Mouse (Mus musculus) spleen, adult 2 months (tissue): Measurements from ENCODE around the gene Commd4. TPM values are rescaled to one million over a fixed set of nuclear protein-coding genes. Genes with fewer than 3 reads are reported as not detected.
A peak's percentile ranks its signal among the peaks of the same experiment; 100 is the strongest.

Source experiments
- DNase-seq, 2 experiments: peaks; one replicate each; pipeline versions ENCODE4 v3.0.0 to v3.0.0-alpha.2; 2012 to 2021; ENCODE audit warnings: low spot score in 2 of 2, low read depth in 1 of 2
- H3K27ac ChIP-seq: fragments of 200-500 bp; 2 replicates; pipeline ENCODE4 v1.5.1; 2012; ENCODE audit warnings: low read length, inconsistent platforms; ENCODE audit not compliant: insufficient read depth
- H3K27me3 ChIP-seq: fragments of 200-500 bp; 2 replicates; pipeline ENCODE4 v1.6.1; 2012; ENCODE audit warnings: mild to moderate bottlenecking, moderate library complexity, low read length, inconsistent platforms; ENCODE audit not compliant: control insufficient read depth, insufficient read depth
- H3K36me3 ChIP-seq: fragments of 200-500 bp; 2 replicates; pipeline ENCODE4 v1.6.1; 2012; ENCODE audit warnings: mild to moderate bottlenecking, low read length, inconsistent platforms; ENCODE audit not compliant: control insufficient read depth, insufficient read depth
- H3K4me1 ChIP-seq: fragments of 200-500 bp; 2 replicates; pipeline ENCODE4 v1.6.1; 2011; ENCODE audit warnings: inconsistent platforms; ENCODE audit not compliant: control insufficient read depth, insufficient read depth, insufficient read length
- H3K4me3 ChIP-seq: fragments of 200-500 bp; 2 replicates; pipeline ENCODE4 v1.5.1; 2011; ENCODE audit warnings: mild to moderate bottlenecking, inconsistent platforms; ENCODE audit not compliant: insufficient read depth, insufficient read length; ENCODE audit errors: extremely low read depth
- CTCF ChIP-seq: fragments of 200-500 bp; IDR thresholded peaks from 2 replicates; pipeline ENCODE4 v1.5.1; 2011; ENCODE audit warnings: mild to moderate bottlenecking, inconsistent platforms; ENCODE audit not compliant: insufficient read depth, insufficient read length, insufficient replicate concordance; ENCODE audit errors: extremely low read depth
- POLR2A ChIP-seq: fragments of 200-500 bp; IDR thresholded peaks from 2 replicates; pipeline ENCODE4 v1.6.1; 2011; ENCODE audit warnings: low read depth, low read length, inconsistent platforms
- WGBS: fragments of 180-500 bp; shearing (Covaris S2); methylation state at CpG from one replicate; pipeline ENCODE4 v1.1.7; 2018; 5-methylcytosine and 5-hydroxymethylcytosine counted together
- polyA plus RNA-seq: library from polyadenylated mRNA; depleted of rRNA; stranded (reverse); fragments of >200 nt; gene quantifications from 2 replicates; pipeline ENCODE4 v1.2.3, GENCODE M21; 2012

Gene Commd4
- polyA plus RNA-seq, 1 experiment, result 142 TPM

- peaks cover 13% of the 10 kb centered on the region; the same call in 1 of the 2 replicates for H3K4me1 ChIP-seq
Measured at GRCm38 (mm10) chr9:57152331-57152730, 5.8 kb downstream of the Commd4 start.

GRCm38 (mm10) chr9:57150192-57150591 is 7.9 kb downstream of the Commd4 start:
- TF ChIP-seq CTCF (no peak), POLR2A (no peak)
- WGBS, result 85% methylated on average over 5 of the region's 5 CpGs
- Histone ChIP-seq H3K4me1 (peaks cover 13% of the 10 kb centered on the region), H3K4me3 (no peak overlapping the region), H3K27me3 (no peaks in the 10 kb centered on the region), H3K27ac (no peak overlapping the region), H3K36me3 (0 out of 2 replicates have a peak, but pooled peaks cover 2% of the 10 kb centered on the region)
- no peak for DNase-seq

More at GRCm38 (mm10) chr9:57152331-57152730, 5.8 kb downstream of the Commd4 start:
- 84% methylated on average over 6 of the region's 6 CpGs for WGBS
- Histone ChIP-seq H3K27me3 (no peaks in the 10 kb centered on the region), H3K27ac (no peak overlapping the region), H3K4me3 (no peak overlapping the region), H3K36me3 (peaks cover 8% of the 10 kb centered on the region)
- TF ChIP-seq POLR2A, result no peak
- no peak for TF ChIP-seq CTCF
- DNase-seq, result no peak

GRCm38 (mm10) chr9:57149021-57149420 is 9.1 kb downstream of the Commd4 start:
- H3K36me3 ChIP-seq, result peaks cover 4% of the 10 kb centered on the region
- H3K4me1 ChIP-seq, result peaks cover 13% of the 10 kb centered on the region
- no peak overlapping the region for H3K4me3 ChIP-seq
- DNase-seq, result no peak
- TF ChIP-seq POLR2A, result no peak
- TF ChIP-seq CTCF, result no peak
- 58% methylated on average over 6 of the region's 6 CpGs for WGBS
- H3K27ac ChIP-seq, result 0 out of 2 replicates have a peak overlapping the region, but pooled peaks have one; percentile 4
- H3K27me3 ChIP-seq, result no peaks in the 10 kb centered on the region

DNA sequence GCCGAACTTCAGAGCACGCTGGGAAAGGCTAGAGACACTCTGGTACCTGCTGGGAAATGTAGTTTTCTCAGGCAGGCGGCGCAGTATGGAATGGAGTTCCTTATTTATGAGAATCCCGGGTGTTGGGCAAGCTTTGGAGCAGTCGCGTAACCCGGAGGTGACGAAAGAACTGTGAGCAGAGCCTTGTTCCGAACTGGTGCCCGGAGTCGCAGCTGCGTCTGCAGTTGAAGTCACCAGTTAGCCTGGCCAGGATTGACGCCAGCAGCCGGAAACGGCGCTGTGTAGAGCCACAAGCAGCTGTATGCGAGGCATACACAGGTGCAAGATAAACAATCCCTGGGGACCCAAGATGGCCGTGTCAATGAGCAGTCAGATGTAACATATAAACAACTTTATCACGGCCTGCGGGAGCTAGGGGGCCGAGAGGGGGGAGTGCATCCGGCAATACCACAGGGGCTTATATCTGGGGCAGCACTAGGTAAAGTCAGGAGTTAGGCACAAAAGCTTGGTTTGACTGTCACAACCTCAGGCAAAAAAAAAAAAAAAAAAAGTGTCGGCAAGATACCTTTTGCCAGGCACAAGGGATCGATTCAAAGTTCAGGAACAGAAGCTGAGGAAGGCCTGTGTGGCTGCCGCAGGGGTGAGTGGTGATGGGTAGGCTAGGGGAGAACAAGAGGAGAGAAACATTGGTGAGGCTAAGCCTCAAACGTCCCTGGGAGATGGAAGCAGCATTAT is 9.8 kb downstream of the Commd4 start, which contains the start of gene Neil1:
Neil1 (minus strand) TSS at position 162 of the 735 bp plus-strand sequence.
- WGBS, result 2% methylated on average over 27 of the region's 27 CpGs
- Histone ChIP-seq H3K36me3 (peaks cover 10% of the 10 kb centered on the region), H3K27me3 (no peaks in the 10 kb centered on the region), H3K27ac (peak within 1 kb of the TSS; percentile 77), H3K4me1 (peaks cover 13% of the 10 kb centered on the region), H3K4me3 (peak within 1 kb of the TSS; percentile 55)
- peak; percentile 70 to 94 for DNase-seq
- TF ChIP-seq CTCF (no peak), POLR2A (peak; percentile 49; the same call in 1 of the 2 replicates)

DNA sequence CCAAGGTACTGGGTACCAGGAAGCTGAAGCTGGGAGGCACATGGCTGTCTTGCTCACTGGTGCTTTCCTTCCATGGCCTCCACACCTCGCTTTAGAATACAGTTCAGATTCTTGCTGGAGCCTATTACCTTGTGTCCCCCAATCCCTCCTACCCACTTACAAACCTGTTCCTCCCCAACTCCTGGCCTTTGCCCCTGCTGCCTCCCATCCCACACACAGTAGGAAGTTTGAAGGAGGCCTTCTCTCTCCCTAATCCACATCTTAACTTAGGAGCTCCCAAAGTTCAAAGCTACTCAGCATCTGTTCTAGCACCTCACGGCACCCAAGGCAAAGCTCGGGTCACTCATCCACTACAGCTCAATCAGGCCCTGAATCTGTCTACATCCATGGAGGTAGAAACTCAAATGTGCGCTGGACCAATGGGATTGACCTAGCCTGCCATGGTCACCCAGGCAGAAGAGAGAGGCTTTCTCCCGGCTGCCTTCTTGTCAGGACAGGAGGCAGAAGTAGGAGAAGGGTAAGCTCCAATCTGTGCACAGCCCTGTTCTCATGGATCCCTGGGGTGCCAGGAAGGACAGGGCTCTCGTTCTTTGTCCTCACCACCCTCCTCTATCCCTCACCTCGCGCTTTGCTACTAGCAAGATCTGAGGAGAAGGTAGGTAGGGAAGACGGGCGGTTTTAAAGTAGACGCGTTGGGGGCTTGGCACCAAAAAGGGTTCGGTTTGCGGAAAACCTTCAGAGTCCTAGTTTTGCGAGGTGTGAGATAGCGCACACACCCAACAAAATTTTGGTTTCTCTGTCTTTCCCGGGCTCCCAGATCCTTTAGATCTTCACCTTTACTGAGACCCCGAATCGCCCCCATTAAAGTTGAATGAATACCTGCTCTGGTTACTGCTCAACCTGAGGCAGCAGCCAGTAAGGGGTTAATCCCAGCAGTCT is 10.7 kb downstream of the Commd4 start:
- no peak for DNase-seq
- TF ChIP-seq POLR2A (no peak), CTCF (no peak)
- H3K4me1 ChIP-seq, result peaks cover 13% of the 10 kb centered on the region
- H3K36me3 ChIP-seq, result peaks cover 14% of the 10 kb centered on the region
- WGBS, result 9% methylated on average over 19 of the region's 19 CpGs
- H3K27ac ChIP-seq, result peak overlapping the region; percentile 77
- peak overlapping the region; percentile 55 for H3K4me3 ChIP-seq
- H3K27me3 ChIP-seq, result no peaks in the 10 kb centered on the region

DNA sequence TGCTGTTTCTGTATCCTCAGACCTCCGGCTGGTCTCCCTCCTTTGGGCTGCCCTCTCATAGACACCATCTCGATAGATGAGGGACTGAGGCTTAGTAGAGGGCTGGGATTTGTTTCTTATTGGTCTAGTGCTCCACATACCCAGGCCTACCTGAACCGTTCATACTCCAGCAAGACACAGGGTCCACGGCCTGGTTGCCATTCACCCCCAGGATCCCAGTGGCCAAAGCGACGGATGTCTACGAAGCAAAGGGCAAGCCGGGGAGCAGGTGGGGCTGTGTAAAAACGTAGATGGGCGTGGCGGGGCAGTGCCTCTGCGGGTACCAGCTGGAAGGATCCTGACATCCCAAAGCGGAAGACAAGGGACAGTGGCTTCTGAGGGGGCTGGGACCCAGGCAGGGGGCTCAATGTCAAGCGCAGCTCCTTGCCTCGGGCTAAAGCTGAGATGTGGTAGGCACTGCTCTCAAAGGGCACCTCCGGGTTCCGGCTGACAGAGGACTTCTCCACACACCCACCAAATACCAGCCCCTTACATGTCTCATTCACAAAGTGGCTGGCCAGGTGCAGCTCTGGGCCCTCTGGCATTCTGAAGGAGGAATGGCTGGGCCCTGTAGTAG is 11.6 kb downstream of the Commd4 start:
- Histone ChIP-seq H3K27me3 (no peaks in the 10 kb centered on the region), H3K27ac (no peak overlapping the region), H3K4me1 (peaks cover 13% of the 10 kb centered on the region), H3K4me3 (no peak overlapping the region), H3K36me3 (peaks cover 19% of the 10 kb centered on the region)
- WGBS, result 93% methylated on average over 17 of the region's 17 CpGs
- TF ChIP-seq POLR2A (no peak), CTCF (no peak)
- DNase-seq, result no peak
